Mouse (Mus musculus): Measurements from ENCODE around the gene Disc1.

Gene Disc1

DNA sequence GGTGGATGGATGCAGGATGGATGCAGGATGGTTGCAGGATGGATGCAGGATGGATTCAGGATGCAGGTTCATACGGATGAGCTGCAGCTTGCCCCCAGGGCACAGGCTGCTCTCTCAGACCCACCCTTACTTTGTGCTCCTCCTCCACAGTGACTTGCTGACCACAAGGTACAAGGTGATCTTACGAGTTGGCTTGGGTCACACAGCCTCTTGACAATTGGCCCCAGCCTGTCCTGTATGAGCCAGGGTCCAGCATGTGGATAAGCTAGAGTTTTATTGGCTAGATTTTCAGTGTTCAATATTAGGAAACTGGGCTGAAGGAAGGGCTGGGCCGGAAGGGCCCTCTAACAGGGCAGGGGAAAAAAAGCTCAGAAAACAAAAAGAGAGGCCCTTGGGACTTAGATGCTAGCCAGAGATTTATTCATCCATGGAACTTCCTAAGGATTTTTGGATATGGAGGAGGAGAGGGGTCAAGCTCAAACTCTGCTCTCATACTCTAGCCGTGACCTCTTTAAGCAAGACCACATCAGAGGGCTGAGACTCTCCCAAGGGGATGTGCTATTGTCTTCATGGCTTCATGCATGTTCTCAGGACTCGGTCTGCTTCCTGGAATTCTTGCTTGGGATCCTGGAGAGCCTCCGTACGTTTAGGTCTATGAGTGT is 143.5 kb downstream of the Disc1 start:
- in situ Hi-C loops (cut with MboI; ENCODE audit: low pct_unique_long_range_greater_than_20kb in 1 of 2, low sequenced_read_pairs in 2 of 2, unreplicated experiment in 1 of 2): loop anchor here in 1 of 2 experiments (25.0 kb wide), 1 partner anchor 515 kb away; no protein-coding TSS in a partner anchor

DNA sequence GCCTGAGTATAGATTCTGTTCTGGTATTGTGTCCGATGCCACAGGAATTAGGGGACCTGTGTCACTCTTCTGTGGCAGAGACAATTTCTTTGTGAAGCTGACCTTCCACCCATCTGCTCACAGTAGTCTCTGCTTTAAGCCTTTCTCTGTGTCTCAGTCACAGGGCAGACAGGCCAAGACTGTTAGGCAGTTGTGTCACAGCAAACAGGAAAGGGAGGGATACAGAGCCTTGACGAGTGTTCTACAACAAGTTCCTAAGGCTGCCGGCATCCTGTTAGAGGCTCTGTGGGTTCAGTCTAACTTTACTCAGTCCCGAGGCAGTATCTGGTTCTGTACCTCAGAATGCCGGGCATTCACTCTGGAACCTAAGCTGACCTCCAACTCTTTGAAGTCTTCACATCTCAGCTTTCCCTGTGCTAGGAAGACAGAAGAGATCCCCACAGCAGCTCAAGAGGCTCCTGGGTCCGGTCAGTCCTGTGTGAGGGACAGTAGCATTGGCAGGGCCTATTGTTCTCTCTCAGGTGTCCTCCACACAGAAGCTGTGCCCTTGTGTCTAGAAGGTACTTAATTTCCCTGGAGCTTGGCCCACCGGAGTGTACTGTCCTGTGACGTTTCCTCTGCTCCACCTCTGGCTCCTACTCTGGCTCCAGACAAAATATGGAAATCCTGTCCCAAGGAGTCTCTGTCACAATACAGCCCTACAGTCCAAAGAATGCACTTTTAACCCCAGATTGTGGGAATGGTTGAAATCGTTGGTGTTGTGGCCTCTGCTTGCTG is 144.6 kb downstream of the Disc1 start:
- in situ Hi-C loops (cut with MboI; ENCODE audit: low pct_unique_long_range_greater_than_20kb in 1 of 2, low sequenced_read_pairs in 2 of 2, unreplicated experiment in 1 of 2): loop anchor here in 1 of 2 experiments (25.0 kb wide), 1 partner anchor 514 kb away; no protein-coding TSS in a partner anchor

DNA sequence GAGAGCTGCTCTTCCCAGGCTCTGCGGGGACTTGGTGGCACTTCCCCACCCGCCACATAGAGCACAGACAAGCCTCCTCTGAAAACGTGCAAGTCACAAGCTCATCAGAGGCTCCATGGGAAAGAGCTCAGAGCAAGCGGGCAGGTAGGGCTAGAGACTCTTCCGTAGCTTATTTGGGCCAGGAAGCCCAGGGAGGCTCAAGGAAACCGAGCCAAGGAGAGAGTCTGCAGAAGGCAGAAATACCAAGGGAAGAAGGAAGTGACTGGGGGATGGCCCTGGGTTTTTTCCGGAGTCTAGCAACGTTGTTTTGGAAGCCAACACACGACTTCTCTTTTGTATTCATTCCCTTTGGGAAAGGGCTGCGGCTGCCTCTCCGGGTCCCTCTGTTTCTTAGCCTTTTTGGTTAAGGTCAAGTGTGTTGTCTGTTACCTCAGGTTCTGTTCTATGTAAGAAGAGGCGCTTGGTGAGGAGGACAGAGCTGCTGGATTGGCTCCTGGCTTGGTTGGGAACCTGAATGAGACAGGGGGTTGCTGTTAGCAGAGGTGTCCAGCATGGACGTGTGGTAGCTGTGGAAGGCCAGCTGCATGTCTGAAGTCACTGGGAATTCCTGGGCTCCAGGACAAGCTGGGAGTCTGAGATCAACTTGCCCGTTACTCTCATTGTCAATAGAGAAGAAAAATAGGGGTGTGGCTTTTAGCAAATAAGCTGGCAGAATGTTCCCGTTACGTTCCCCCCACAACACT is 145.4 kb downstream of the Disc1 start:
- in situ Hi-C loops (cut with MboI; ENCODE audit: low pct_unique_long_range_greater_than_20kb in 1 of 2, low sequenced_read_pairs in 2 of 2, unreplicated experiment in 1 of 2): loop anchor here in 1 of 2 experiments (25.0 kb wide), 1 partner anchor 513 kb away; no protein-coding TSS in a partner anchor

DNA sequence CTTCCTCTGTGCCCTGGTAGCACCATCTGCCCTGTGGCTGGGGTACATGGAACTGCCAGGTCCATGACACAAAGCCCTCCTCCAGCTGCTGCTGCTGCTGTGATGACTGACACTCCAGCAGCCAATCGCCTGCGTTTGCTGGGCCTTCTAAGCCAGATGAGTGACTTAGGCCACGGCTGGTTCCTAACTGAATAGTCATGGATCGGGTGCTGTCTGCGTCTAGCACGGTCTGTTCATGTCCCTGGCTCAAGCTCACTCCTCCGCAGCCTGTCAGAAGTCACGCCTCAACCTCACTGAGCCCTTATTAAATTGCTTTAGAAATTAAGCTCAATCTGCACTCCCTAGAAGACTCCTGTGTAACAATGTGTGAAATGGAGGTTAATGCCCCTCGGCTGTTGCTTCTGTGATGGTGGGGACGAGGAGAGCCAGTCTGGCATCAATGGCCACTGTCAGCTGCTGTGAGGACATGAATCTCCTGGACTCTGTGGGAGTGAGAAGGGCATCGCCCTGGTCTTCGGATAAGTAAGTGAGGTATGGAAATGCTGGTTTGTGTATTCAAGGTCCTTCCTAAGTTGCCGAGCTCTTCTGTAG is 146.4 kb downstream of the Disc1 start:
- in situ Hi-C loops (cut with MboI; ENCODE audit: low pct_unique_long_range_greater_than_20kb in 1 of 2, low sequenced_read_pairs in 2 of 2, unreplicated experiment in 1 of 2): no loop called here

DNA sequence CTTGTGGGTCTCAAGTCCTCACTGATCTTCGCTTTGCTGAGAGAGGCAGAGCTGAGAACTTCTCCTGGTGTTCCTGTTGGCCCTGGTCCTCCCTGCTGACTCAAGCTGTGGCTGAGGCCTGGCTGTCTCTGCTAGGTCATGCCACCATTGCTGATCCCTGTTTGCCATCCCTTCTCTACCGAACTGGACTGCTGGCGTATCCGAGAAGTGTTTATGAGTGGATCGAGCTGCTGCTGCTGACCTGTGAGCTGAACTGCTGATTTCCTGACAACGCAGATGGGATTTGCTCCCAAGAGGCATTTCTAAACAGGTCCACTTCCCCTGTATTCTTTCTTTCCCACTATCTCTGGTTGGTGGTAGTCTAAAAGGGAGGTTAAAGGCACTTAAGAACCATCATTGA is 147.7 kb downstream of the Disc1 start:
- in situ Hi-C loops (cut with MboI; ENCODE audit: low pct_unique_long_range_greater_than_20kb in 1 of 2, low sequenced_read_pairs in 2 of 2, unreplicated experiment in 1 of 2): no loop called here

DNA sequence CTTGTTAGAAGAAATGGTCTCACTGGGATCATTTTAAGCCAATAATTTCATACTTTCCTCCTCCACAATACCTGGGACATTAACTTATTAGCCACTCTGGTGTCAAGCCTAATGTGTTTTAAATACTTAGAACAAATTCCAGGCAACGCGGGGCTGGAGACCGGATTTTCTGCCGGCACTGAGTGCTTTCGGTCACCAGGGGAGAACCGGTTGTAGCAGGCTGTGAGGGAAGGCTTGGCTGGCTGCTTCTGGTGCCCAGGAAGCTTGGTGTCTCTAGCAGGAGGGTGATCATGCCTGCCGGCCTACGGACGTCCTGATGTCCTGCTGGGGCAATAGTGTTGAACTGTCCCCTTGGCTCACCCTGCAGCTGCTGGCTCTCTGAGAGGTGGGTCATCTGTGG is 149.0 kb downstream of the Disc1 start:
- in situ Hi-C loops (cut with MboI; ENCODE audit: low pct_unique_long_range_greater_than_20kb in 1 of 2, low sequenced_read_pairs in 2 of 2, unreplicated experiment in 1 of 2): no loop called here

DNA sequence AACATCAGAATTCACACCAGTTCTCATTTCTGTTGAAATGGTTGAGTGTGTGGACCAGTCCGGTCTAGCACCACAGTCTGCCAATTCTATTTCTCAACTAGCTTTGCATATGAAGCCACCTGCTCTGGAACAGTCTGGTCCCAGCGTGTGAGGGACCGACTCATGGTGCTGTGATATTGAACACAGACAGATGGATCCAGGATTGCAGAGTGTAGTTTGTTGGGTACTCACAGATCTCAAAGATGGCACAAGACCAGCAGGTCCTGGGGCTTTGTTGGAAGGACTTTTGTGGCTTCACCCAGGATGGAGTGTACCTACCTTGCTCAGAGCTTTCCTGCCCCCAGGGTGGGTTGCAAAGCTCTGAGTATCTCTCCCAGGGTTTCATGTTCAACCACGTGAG is 151.6 kb downstream of the Disc1 start:
- in situ Hi-C loops (cut with MboI; ENCODE audit: low pct_unique_long_range_greater_than_20kb in 1 of 2, low sequenced_read_pairs in 2 of 2, unreplicated experiment in 1 of 2): no loop called here

DNA sequence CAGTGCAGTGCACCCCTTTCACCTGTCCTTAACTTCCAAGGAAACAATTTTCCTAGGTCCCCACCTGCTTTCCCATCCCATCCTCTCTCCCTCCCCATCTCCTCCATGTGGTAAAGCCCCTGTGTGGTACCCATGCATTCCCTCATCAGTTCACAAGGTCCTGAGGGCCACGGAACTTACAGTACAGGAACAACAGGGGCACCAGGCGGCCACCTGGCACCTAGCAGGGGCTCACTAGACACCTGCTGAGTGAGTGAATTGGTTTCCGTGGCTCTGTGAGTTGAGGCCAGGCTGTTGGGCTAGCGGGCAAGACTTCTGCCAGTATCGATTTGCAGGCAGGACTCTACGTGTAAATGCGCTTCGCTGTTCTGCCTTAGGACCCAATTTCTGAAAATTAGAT is 152.4 kb downstream of the Disc1 start:
- in situ Hi-C loops (cut with MboI; ENCODE audit: low pct_unique_long_range_greater_than_20kb in 1 of 2, low sequenced_read_pairs in 2 of 2, unreplicated experiment in 1 of 2): no loop called here

DNA sequence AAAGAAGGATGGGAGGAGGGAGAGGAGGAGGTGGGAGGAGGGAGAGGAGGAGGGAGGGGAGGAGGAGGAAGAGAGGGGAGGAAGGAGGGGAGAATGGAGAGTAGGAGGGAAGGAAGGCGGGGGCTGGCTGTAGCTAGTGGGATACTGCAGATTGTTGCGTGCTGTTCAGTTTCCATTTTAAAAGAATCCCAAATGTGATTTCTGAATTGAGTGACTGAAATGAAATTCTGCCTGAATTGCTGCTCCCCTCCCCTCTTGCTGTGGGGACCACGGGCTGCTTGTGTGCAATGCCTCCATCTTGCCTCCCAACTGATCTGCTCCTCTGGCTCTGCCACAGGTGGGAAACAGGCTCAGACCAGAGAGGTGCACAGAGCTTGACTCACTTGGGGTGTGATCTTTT is 153.0 kb downstream of the Disc1 start:
- in situ Hi-C loops (cut with MboI; ENCODE audit: low pct_unique_long_range_greater_than_20kb in 1 of 2, low sequenced_read_pairs in 2 of 2, unreplicated experiment in 1 of 2): no loop called here

DNA sequence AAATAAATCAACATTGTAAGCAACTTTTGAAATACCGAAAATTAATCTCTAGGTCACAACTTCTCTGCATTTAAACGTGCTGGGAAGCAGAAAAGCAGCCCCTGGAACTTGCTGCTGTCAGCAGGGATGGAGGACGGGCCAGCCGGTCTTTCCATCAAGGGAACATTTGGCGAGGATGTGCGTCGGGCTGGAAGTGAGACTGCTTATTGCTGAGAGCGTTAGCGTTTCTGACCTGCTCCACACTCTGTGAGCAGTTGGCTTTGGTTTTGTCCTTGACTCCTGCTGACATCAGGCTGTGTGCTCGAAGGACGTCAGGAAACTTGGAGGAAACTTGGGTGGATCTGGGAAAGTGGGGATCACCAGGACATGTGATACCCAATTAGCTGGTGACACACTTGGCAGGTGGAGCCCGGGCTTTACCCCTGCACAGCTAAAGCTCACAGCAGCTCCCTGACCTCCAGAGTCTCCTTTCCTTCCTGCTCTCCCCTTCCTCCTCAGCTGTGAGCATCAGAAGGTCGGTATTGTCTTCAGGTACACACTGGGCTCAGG is 158.7 kb downstream of the Disc1 start:
- in situ Hi-C loops (cut with MboI; ENCODE audit: low pct_unique_long_range_greater_than_20kb in 1 of 2, low sequenced_read_pairs in 2 of 2, unreplicated experiment in 1 of 2): no loop called here

DNA sequence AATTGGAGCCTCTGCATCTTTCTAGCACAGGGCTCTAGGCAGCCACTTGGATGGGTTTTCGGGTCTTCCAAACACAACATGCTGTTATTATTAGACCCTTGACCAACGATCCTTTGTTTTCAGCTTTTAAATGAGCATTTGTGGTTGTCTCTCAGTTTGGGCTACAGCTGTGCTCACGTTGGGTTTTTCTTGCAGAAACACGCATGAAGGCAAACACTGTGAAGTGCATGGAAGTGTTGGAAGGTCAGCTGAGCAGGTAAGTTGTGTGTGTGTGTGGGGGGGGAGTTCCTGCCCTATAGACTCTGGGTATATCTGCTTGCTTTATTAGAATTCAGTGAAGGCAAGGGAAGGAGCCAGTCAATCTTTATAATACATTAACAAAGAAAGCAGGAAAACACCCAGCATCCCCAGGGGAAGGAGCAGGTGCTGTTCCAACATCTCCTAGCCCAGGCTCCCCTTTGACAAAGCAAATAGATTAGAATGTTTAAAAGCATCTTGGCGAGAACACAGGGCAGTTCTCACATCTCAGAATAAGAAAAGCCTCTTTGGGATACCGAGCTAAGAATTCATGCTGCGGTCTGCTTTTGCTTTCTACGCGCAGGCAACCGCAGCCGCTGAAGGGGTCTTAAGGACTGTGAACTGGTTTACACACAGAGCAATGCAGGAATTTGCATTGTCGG is 164.0 kb downstream of the Disc1 start:
- in situ Hi-C loops (cut with MboI; ENCODE audit: low pct_unique_long_range_greater_than_20kb in 1 of 2, low sequenced_read_pairs in 2 of 2, unreplicated experiment in 1 of 2): no loop called here

DNA sequence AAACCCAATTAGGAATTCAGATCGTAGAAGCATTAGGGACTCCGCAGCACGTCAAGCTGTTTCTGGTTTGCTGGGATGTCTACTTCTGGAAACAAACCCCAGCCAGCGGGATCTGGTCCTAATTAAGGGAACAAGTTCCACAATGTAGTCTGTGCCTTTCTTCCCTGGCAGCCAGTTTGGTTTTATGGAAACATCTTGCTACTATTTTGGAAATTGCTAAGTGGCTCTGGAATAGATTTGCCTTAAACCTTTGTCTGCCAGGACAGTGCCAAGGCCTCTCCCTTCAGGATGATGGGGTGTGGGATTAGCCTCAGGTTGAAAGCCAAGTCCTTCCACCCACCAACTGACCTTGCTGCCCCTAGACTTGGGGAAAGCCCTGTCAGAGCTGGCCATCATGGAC is 164.7 kb downstream of the Disc1 start:
- in situ Hi-C loops (cut with MboI; ENCODE audit: low pct_unique_long_range_greater_than_20kb in 1 of 2, low sequenced_read_pairs in 2 of 2, unreplicated experiment in 1 of 2): no loop called here

DNA sequence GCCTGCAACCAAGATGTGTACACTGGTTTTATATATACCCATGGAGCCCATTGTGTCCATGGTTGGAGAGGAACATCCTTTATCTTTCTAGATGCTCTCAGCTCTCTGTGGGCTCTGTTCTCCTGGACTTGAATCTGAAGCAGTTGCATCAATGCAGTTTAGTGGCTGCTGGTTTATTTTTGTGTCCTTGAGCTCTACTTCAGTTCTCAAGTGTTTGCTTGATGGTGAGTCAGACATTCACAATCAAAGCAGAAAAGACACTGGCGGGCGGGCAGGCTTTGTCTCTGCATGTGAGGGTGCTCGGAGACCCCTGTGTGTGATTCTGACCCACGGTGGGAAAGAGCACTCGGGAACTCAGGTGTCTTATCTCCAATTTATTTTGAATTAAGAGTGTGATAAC is 166.6 kb downstream of the Disc1 start:
- in situ Hi-C loops (cut with MboI; ENCODE audit: low pct_unique_long_range_greater_than_20kb in 1 of 2, low sequenced_read_pairs in 2 of 2, unreplicated experiment in 1 of 2): no loop called here

DNA sequence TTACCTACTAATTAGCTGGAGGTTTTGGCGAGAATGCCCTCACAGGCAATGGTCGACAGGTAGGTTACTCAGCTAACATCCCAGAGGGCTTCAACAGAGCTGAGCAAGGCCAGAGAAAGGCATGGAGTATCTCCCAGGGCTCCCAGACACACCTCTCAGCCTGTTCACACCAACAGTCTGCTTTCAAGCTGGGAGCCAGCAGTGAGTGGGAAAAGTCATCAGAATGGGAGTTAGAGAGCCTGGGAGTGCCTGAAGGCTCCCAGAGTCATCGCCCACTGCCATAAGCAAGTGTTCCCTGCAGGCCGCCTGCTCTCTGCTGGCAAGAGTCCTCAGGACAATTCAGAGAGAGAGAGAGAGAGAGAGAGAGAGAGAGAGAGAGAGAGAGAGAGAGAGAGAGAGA is 167.1 kb downstream of the Disc1 start:
- in situ Hi-C loops (cut with MboI; ENCODE audit: low pct_unique_long_range_greater_than_20kb in 1 of 2, low sequenced_read_pairs in 2 of 2, unreplicated experiment in 1 of 2): no loop called here

DNA sequence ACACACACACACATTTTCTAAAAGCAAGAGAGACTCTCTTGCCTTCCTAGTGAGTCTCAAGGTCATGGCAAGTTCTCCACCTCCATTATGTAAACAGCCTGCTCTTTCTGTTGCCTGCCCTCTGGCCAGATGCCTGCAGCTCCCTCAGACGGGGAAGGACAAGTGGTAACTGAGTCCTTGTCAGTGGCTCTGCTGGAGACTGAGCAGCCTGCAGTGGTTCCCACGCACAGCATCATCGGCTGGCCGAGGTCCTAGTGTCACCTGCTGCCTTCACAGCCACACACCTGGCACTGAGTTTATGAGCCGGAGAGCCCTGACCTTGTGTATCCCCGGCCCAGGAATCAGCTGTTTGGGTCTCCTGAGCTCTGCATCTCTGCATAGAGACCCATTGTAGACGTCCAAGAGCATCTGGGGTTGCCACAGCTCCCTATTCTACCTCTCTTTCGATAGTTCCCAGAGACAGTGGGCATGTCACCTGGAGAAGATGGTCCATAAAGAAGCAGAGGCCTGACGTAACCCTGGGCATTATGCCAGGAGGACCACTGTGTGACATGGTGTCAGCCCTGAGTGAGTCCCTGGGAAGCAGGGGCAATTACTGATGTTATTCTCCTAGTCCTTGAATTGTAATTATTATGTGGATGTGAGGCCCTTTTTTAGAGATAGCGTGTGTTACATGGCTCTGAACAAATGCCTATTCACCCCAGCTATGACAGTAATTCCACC is 169.2 kb downstream of the Disc1 start:
- in situ Hi-C loops (cut with MboI; ENCODE audit: low pct_unique_long_range_greater_than_20kb in 1 of 2, low sequenced_read_pairs in 2 of 2, unreplicated experiment in 1 of 2): no loop called here

DNA sequence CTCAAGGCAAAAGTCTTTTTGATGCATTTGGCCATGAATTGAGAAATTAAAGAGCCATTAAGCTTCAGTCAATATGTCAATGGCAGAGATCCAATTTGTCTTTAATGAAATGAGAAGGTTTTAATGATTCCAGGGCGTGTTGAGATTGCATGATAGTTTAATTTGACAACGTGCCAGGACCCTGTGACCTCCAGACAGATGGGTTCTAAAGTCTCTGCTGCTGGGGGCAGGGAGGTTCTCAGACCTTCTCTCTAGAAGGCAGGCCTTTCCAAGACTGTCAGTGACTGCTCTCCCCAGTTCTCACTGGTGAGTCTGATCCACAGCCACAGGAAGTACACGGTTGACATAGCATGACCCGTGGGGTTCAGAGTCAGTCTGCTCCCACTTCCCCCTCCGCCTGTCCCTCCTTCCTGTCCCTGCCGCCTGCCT is 170.3 kb downstream of the Disc1 start:
- in situ Hi-C loops (cut with MboI; ENCODE audit: low pct_unique_long_range_greater_than_20kb in 1 of 2, low sequenced_read_pairs in 2 of 2, unreplicated experiment in 1 of 2): no loop called here

DNA sequence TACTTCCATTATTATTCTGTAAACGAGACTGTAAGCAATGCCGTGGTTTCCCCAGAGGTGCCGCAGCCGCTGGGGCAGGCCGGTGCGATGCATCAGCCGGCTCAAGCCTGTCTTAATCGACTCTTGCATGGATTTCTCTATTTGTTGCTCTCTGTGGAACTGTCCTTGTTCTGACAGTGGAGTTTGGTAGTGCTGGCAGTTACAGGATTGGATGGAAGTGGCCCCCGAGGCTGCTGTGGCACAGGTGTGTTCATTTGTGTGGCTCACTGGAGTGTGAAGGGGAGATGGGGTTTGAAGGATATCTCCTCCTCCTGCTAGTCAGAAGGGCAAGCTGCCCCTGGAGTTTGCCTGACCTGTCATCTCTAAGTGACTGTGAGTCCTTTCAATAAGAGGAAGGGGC is 171.3 kb downstream of the Disc1 start:
- in situ Hi-C loops (cut with MboI; ENCODE audit: low pct_unique_long_range_greater_than_20kb in 1 of 2, low sequenced_read_pairs in 2 of 2, unreplicated experiment in 1 of 2): no loop called here

All from mouse embryonic stem cell (cell line).